Mouse (Mus musculus) heart, adult 2 months (tissue): ENCODE measurements around the gene Parvg.

Experiments used
- CTCF ChIP-seq: fragments of 200-600 bp; IDR thresholded peaks from 2 replicates; pipeline ENCODE4 v1.8.1; 2022; ENCODE audit warnings: antibody characterized with exemption, mild to moderate bottlenecking, moderate library complexity
- POLR2A ChIP-seq: fragments of 200-500 bp; IDR thresholded peaks from 2 replicates; pipeline ENCODE4 v1.6.1; 2011; ENCODE audit warnings: mild to moderate bottlenecking, low read depth, low read length, control low read depth; ENCODE audit not compliant: insufficient read depth

DNA sequence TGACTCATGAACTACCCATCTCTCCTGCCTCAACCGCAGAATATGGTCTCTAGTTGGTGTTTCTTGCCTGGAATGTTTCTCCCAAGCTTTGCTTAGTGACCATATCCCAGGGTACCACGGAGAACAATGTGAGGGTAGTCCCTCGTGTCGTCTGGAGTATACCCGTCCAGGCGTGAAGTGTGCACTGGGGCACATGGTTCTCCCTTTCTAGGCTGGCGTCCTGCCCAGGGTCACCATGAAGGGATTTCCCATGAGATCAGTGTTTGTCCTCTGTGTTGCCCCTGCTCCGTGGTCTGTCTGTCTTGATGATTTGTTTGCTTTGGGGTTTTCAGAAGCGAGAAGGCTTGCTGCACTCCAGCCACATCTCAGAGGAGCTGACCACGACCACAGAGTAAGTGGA lies 28.6 kb upstream of the Parvg start:
- TF ChIP-seq CTCF (no peak), POLR2A (no peak)
